Mouse (Mus musculus) ES-Bruce4 (cell line): Measurements from ENCODE around the gene Rrbp1.

Source experiments
- CTCF ChIP-seq: IDR thresholded peaks from one replicate; pipeline ENCODE4 v1.8.1; 2011; ENCODE audit warnings: low read depth, low read length
- POLR2A ChIP-seq: IDR thresholded peaks from one replicate; pipeline ENCODE4 v1.8.1; 2011; ENCODE audit warnings: low read length; ENCODE audit not compliant: insufficient read depth

GRCm38 (mm10) chr2:143982901-143983300, 28.2 kb downstream of the Rrbp1 start:
- TF ChIP-seq CTCF (no peak), POLR2A (no peak)
